Mouse (Mus musculus): Measurements from ENCODE around the gene Zmat3. TPM values are rescaled to one million over a fixed set of nuclear protein-coding genes. Genes with fewer than 3 reads are reported as not detected.

Gene Zmat3
- total RNA-seq, 4 experiments from 2014 or later: 5.9 to 8.9 (median 6.6) TPM

Other genes starting within 250 kb of the Zmat3 start
- 10 to 100 TPM; 42.2 to 50.1 (median 45.1) TPM for gene Pik3ca, start 31.7 kb upstream of the Zmat3 start, total RNA-seq (2022)
- not detected for gene Kcnmb3, start 126.2 kb upstream of the Zmat3 start, total RNA-seq (2022)
- gene Zfp639, start 144.2 kb upstream of the Zmat3 start, total RNA-seq (2022): 10 to 100 TPM; 21.3 to 30.0 (median 25.8) TPM
- gene Mfn1, start 163.5 kb upstream of the Zmat3 start, total RNA-seq (2022): 100 to 1,000 TPM; 446 to 480 (median 447) TPM